Mouse (Mus musculus): ENCODE results near the gene Grin2c.

The Grin2c gene

DNA sequence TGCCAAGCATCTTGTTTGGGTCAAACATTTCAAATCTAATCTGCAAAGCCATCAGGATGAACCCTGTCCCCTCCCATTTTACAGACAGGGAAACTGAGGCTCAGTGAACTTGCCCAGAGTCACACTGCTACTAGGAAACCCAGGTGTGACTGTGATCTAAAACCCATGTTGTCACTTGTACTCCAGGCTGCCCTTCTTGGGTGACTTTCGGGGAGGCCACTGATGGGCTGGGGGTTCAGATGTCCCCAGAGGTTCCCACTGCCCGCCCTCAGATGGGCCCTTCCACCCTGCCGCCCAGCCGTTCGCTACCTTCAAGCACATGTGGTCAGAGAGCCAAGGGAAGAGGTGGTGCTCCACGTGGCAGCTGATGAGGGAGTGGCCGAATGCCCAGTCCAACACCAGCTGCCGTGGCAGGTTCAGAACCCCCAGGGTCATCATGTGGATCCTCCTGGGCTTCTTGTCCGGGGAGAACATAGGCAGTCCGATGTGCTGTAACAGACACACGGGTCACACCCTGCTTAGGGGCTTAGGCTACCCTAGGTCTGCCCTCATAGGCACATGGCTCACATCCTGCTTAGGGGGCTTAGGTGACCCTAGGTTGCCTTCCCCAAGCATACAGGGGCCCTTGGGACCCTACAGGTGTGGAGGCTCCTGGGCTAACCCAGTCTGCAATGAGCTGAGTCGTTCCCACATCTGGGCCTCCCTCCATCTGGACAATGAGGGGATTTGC, 17.0 kb upstream of the Grin2c start:
- in situ Hi-C loops (cut with MboI; ENCODE audit: unreplicated experiment in 2 of 2): no loop called here

DNA sequence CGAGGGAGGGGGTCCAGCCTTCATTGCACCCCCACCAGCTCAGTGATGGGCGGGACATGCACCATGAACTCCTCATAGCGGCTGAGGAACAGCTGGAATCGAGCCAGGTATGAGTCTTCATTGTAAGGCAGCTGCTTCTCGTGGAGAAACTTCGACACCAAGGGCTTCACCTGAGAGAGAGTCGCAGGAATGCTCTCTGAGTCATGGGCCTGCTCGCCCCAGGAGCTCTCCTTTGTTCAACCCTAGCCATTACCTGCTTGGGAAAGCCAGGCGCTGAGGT, 16.4 kb upstream of the Grin2c start:
- in situ Hi-C loops (cut with MboI; ENCODE audit: unreplicated experiment in 2 of 2): no loop called here

DNA sequence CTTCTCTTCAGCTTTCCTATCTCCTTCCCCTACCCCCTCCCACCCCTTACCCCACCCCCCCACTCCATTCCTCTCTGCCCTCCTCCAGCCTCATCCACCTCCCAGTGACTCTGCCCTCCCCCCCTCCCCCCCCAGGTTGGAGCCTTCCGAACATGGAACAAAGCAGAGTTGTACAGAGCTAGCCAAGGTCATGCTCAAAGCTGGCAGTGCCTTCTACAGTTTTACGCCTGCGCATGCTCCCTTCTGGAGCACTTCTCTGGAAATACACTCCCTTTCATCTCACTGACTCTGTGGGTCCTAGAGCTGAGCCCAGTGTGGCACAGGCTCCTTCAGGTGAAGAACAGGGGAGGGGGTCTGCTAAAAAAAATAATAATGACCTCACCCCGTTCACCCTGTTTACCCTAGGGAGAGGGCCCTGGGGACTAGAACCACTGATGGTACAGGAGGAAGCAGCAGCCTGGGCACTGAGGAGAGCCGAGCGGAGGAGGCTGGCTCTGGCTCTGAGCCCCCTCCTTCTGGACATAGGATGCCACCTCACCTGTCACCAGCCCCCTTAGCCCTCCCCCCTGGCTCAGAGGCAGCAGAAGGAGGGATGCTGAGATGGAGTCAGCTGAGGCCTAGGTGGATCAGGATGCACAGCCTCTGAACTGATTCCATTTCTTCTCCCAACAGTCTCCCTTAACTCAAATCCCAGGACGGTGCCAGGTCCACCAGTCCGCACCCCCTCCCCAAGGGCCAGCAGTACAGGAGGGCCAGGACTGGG, 15.9 kb upstream of the Grin2c start:
- in situ Hi-C loops (cut with MboI; ENCODE audit: unreplicated experiment in 2 of 2): no loop called here

DNA sequence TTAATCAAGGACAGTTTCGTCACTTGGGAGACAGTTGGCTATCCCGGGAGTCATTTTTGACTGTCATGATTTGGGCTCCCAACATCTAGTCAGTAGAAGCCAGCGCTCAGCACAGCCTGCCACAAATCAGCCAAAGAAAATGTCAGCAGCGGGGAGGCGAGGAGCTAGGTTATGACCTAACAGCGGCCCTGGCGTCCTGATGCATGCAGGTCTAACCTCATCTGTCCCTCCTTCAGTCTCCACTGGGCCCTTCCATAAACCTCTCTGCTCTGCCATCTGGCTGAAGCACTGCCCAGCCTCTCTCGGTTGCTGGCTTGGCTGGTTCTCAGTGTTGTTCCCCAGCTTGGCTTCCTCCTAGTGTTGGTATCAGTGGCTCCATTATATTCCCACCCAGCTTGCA, 15.3 kb upstream of the Grin2c start:
- in situ Hi-C loops (cut with MboI; ENCODE audit: unreplicated experiment in 2 of 2): no loop called here

DNA sequence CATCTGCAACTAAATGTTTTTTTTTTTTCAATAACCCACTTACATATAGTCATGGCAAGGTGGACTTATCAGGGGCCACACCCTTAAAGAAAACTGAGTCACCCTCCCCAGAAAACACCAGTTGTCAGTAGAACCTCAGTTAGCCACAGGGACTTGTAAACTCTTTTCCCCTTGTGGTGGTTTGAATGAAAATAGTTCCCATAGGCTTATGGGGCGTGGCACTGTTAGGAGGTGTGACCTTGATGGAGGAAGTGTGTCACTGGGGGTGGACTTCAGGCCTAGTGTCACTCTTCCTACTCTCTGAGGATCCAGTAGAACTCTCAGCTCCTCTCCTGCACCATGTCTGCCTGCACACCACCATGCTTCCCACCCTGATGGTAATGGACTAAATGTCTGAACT, 12.7 kb upstream of the Grin2c start:
- in situ Hi-C loops (cut with MboI; ENCODE audit: unreplicated experiment in 2 of 2): loop anchor here in 1 of 2 experiments (10.0 kb wide), 1 partner anchor 185 kb away; the partner anchor contains the start of gene Rab37

DNA sequence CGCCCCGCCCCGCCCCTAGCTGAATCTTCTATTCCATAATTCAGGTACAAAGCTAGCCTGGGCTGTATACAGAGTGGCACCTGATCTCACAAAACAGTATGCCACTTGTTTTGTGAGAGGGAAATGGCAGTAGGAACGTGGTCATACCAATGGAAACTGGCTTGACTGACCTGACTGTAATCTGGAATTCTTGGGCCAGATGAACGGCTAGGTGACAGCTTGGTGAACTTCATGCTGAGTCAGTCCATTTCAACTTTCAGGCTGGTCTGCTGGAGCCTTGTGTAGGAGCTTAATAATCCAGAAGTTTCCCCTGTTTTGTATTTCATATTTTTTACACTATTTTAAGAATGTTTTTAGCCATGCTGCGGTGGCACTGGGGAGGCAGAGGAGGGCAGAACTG, 11.1 kb upstream of the Grin2c start:
- in situ Hi-C loops (cut with MboI; ENCODE audit: unreplicated experiment in 2 of 2): loop anchor here in 1 of 2 experiments (10.0 kb wide), 1 partner anchor 183 kb away; the partner anchor contains the start of gene Rab37

DNA sequence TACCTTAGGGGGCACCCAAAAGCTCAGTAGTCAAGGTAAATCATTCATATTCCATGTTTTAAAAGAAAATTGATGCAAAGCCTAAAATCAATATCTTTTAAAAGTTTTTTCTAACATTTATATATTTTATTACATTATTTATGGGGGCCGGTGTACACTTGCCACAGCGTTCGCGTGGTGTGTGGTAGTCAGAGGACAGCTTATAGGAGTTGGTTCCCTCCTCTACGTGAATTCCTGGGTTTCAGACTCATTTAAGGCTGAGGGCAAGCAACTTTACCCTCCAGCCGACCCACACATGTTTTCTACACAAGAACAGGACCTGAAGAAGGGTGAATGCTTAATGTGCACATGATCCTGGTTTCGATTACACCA, 10.5 kb upstream of the Grin2c start:
- in situ Hi-C loops (cut with MboI; ENCODE audit: unreplicated experiment in 2 of 2): loop anchor here in 1 of 2 experiments (10.0 kb wide), 1 partner anchor 183 kb away; the partner anchor contains the start of gene Rab37

DNA sequence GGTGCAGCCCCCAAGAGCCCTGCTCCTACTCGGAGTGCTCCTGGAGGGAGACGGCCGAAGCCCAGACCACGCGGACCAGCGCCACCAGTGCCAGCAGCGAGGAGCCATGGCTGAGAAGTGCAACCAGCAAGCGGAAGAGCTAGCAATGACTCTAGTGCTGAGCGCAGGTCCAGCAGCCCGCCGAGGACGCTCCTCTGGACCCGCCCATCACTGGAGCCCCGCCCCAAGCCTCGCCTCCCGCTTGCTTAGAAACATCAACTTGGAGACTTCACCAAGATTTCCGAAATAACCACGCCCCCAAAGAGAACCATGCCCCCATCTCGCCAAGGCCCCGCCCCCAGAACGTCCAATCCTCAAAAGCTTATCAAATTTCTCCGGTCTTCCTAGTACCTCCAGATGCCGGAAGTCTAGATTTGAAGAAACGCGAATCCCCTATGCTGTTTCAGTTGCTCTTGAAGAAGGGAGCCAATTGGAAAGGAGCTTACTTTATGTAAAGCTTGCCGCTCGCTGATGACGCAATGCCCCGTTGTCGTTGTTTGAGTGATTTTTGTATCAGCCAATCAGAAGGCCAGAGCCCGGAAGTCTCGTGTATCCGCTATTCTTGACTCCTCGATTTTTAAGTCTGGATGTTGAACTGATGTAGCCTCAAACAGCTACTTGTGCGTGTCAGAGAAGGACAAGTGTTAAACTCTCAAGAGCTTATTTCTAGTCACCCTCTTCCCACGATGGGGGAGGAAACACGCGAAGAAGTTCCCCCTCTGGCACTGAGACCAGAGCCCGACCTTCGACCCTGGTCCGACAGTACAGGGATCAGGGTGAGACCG, 9.9 kb upstream of the Grin2c start, which contains the start of gene Fdxr:
Gene Fdxr (minus strand): TSS at position 271 of the 824 bp plus-strand sequence.
- in situ Hi-C loops (cut with MboI; ENCODE audit: unreplicated experiment in 2 of 2): loop anchor here in 1 of 2 experiments (10.0 kb wide), 1 partner anchor 182 kb away; the partner anchor contains the start of gene Rab37

DNA sequence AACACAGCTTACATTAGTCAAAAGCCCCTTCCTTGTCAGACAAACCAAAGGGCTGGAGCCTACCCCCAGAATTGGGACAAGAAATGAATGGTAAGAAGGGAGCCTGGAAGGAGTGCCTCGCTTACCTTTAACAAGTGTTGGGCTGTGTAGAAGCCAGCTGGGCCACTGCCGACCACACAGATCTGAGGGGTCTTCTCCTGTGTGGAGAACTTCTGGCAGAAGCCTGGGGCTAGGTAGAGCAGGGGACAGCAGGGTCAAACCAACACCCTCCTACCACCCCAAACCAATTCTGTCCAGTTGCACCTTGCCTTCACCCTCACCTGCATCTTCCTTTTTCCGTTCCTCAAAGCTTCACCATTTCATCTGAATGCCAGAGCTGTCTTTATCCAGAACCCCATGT, 8.9 kb upstream of the Grin2c start:
- in situ Hi-C loops (cut with MboI; ENCODE audit: unreplicated experiment in 2 of 2): loop anchor here in 1 of 2 experiments (10.0 kb wide), 1 partner anchor 181 kb away; the partner anchor contains the start of gene Rab37

DNA sequence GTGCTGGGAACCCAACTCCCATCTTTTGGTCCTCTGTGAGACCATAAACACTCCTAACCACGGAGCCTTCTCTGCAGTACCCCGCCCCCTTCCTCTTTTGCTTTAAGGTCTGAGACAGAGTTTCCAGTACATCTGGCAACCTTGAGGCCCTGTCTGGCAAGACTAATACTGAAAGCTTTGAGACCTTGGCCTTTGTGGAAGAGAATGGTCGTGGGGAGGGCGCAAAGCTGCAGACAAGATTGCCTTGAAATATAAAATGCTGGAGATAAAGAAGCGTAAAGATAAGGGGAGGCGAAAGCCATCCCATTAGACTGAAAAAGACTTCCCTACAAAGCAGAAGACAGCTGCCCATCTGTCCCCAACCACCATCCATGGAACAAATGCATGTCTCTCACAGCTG, 8.5 kb upstream of the Grin2c start:
- in situ Hi-C loops (cut with MboI; ENCODE audit: unreplicated experiment in 2 of 2): loop anchor here in 1 of 2 experiments (10.0 kb wide), 1 partner anchor 181 kb away; the partner anchor contains the start of gene Rab37

DNA sequence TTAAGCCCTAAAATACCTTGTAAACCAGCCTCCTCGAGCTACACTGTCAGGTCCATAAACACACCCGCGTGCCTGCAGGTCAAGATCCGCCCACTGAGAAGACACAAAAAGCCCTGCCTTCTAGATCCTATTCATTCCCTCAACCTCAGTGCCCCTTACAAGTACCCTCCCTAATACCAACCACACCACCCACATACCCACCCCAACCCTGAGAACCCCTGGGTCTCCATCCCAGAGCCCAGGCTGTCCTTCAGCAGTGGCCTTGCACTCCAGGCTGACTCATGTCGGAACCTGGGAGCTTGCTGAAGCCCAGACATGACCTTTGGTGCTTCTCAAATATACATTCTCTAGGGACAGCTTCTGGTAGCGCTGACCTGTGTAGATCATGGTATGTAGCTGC, 7.7 kb upstream of the Grin2c start:
- in situ Hi-C loops (cut with MboI; ENCODE audit: unreplicated experiment in 2 of 2): loop anchor here (5.0 to 25.0 kb wide), 4 partner anchors 72 to 192 kb away; partner anchors contain the start of genes Rab37 (in 1 of the 2) and Slc9a3r1 (in 1 of the 2)

DNA sequence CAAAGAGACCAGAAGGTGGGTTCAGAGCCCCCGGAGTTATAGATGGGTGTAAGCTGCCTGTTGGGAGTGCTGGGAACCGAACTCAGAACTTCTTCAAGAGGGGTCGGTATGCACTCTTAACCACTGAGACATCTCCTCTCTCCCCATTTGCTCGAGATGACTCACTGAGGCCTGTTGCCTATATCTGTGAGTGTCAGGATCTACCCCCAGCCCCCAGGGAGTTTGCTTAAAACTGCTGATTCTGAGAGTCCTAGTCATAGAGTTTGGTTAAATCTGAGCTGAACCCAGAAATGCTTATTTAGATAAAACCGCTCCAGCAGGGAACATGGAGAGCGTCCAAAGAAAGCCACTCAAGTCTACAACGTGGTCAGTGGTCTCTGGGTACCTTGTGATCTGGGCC, 7.1 kb upstream of the Grin2c start:
- in situ Hi-C loops (cut with MboI; ENCODE audit: unreplicated experiment in 2 of 2): loop anchor here (5.0 to 25.0 kb wide), 4 partner anchors 72 to 192 kb away; partner anchors contain the start of genes Rab37 (in 1 of the 2) and Slc9a3r1 (in 1 of the 2)

DNA sequence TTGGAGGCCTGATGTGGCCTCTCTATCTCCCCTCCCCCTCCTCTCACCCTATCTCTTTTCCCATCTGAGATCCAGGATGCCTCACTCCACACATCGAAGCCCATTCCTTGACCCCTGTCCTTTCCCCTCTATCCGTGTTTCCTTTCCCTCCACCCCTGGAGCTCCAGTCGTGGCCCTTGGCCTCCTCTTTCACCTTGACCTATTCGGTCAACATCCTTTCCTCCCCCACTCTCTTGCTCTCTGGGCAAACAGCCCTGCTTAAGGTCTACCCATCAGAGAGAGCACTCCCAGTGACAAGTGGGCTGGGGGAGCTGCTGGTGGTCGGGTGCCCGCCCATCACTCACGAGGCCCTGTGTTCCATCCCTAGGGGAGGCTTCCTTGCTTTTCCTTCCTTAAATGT, 6.7 kb upstream of the Grin2c start:
- in situ Hi-C loops (cut with MboI; ENCODE audit: unreplicated experiment in 2 of 2): loop anchor here (5.0 to 25.0 kb wide), 4 partner anchors 71 to 191 kb away; partner anchors contain the start of genes Rab37 (in 1 of the 2) and Slc9a3r1 (in 1 of the 2)

DNA sequence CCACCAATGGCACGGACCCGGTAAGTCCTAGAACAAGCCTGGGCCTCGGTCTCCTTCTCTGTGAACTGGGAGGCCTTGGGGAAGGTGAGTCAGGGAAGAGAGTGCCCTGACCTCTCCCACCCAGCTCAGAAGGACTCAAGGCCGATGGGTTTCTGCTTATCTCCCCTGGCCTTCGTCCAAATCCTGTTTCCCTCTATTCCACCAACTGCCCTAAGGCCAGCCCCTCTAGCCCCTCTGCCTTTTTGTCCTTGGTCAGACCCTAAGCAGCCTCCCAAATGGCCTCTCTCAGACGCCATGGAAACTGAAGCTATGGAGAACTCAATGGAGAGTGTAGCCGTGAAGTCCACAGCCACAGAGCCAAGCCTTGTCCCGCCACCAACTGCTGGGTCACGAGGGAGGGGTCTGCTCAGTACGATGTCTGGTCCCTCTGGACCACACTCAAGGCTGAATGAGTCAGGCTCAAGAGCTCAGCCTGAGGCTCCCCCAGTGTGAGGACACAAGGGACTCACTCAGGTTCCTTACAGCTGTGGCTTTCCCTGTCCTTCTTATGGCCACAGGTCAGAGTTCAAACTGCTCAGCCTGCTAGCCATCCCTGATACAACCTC, 6.0 kb upstream of the Grin2c start:
- in situ Hi-C loops (cut with MboI; ENCODE audit: unreplicated experiment in 2 of 2): loop anchor here (5.0 to 25.0 kb wide), 4 partner anchors 71 to 191 kb away; partner anchors contain the start of genes Rab37 (in 1 of the 2) and Slc9a3r1 (in 1 of the 2)

DNA sequence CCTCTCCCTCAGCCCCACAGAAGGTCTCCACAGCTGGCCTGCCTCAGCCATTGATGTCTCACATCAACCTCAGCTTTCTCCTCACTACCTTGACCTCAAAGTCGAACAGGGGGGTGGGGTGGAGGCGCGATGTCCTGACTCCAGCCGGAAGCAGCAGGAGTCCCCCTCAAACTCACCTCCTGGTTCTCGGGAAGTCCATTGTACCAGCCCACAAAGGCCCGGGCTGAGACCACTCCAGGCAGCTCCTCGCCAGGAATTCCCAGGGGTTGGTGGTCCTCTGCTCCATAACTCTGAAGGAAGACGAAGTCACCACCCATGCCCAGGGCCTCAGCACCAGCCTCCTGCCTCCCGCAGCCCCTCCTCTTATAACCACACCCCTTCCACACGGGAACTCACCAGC, 4.4 kb upstream of the Grin2c start:
- in situ Hi-C loops (cut with MboI; ENCODE audit: unreplicated experiment in 2 of 2): loop anchor here (5.0 to 25.0 kb wide), 4 partner anchors 69 to 189 kb away; partner anchors contain the start of genes Rab37 (in 1 of the 2) and Slc9a3r1 (in 1 of the 2)

DNA sequence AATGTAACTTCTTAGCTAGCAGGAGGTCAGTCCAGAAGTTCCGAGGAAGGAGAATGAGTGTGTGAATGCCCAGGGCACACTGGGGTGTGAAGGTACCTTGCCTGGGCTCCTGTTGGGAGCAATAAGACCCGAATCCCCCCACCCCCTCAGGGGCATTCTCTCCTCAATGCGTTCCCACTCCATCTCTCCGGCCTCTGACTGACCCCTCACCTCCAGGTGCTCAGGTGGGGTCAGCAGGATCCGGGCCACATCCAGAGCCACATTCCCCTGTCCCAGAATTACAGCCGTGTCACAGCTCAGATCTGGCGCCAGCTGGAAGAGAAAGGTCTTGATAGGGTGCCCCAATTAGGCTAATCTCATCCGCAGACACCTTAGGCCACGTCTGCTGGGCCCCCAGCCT, 4.0 kb upstream of the Grin2c start:
- in situ Hi-C loops (cut with MboI; ENCODE audit: unreplicated experiment in 2 of 2): loop anchor here (5.0 to 25.0 kb wide), 4 partner anchors 69 to 189 kb away; partner anchors contain the start of genes Rab37 (in 1 of the 2) and Slc9a3r1 (in 1 of the 2)

DNA sequence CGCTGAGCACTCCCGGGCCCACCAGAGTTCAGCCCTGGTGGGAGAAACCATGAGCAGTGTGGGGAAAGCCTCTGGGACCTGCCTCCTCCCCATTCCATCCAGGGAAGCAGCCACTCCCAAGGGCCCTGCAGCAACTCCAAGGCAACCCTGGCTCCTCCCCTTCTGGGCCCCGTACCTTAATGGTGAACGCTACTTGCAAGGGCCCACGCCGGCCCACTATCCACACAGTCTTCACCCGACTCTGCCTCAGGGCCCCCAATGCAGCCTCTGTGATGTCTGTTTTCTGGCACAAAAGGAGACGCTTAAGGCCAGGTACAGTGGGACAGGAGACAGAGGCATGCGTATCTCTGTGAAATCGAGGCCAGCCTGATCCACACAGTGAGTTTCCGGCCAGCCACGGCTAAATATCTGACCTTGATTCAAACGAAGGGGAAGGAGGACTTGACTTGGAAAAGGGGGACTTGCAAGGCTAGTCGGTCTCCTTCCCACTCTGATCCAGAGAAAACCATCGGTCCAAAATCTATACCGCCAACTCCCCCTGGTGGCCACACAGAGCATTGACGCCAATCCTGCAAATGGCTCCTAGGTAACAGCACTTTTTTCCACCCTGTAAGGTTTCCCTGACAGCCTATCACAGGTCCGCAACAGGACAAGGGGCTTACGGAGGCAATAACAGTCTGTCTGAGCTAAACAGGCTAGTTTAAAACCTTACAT, 3.3 kb upstream of the Grin2c start:
- in situ Hi-C loops (cut with MboI; ENCODE audit: unreplicated experiment in 2 of 2): loop anchor here (5.0 to 25.0 kb wide), 4 partner anchors 68 to 188 kb away; partner anchors contain the start of genes Rab37 (in 1 of the 2) and Slc9a3r1 (in 1 of the 2)

DNA sequence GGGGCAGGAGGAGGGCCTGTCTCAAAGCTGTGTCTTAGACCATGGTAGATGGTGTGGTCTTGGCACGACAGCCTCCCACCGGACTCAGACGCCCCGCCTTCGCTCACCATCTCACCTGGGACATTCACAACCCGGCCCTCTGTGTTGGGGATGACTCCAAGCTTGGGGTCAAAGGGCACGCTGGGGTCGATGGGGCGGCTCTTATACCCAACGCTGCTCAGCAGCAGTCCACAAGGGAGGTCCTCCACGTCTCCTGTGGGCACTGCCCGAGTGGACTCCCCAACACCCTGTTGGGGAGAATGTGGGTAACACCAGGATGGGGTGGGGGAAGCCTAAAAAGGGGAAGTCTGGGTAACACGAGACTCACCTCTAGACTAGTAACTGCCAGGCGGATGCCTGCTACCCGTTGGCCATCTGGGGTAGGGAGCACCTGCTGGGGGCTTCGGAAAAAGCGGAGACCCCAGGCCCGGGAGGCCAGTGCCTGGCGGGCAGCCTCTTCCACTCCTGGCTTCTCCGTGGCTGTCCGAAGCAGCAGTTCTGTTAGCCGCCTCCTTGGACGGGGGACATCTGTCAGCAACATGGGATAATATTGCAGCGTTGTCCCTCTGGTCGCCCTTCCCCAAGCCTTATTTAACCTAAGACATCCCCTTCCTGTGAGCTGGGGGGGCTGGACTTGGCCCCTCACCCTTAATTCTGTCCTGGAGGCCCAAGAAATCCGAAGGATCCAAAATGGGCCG, 2.5 kb upstream of the Grin2c start:
- in situ Hi-C loops (cut with MboI; ENCODE audit: unreplicated experiment in 2 of 2): loop anchor here (5.0 to 25.0 kb wide), 5 partner anchors 37 to 187 kb away; partner anchors contain the start of genes Rab37 (in 1 of the 2) and Slc9a3r1 (in 1 of the 2)
